In genomic region chr2:26470967-26471366, GRCm38 (mm10) we compare ENCODE assay signal across 11 mouse cellular contexts.
"Had no signal": no experiment of that assay in that cellular context is flagged by ENCODE, and none has a peak within 500 bp of the region (broad histone marks: within the 10 kb centered on the region; RNA-seq: fewer than 3 reads in every experiment).

No protein-coding gene starts in this region.

- H3K4me2 ChIP-seq: limb, embryonic 15.5 days; liver, embryonic 12.5 days; lung, embryonic 14.5 days; midbrain, embryonic 12.5 days; neural tube, embryonic 15.5 days had no signal

- ATAC-seq: liver, embryonic 12.5 days had no signal

- DNase-seq: kidney, postnatal 14 days; lung, embryonic 14.5 days; lung, postnatal 10 days; lung, postnatal 4 days; right cerebral cortex, adult 18-20 months; thymus, postnatal 4 days had no signal

- H3K27me3 ChIP-seq: limb, embryonic 15.5 days; liver, embryonic 12.5 days; midbrain, embryonic 12.5 days; neural tube, embryonic 15.5 days had no signal

- H3K4me1 ChIP-seq: limb, embryonic 15.5 days had no signal

- H3K4me3 ChIP-seq: limb, embryonic 15.5 days; liver, embryonic 12.5 days; midbrain, embryonic 12.5 days; neural tube, embryonic 15.5 days had no signal

- H3K27ac ChIP-seq: limb, embryonic 15.5 days; liver, embryonic 12.5 days; midbrain, embryonic 12.5 days; neural tube, embryonic 15.5 days; stomach, postnatal 0 days had no signal

- H3K9ac ChIP-seq: limb, embryonic 15.5 days; liver, embryonic 12.5 days; lung, embryonic 14.5 days; midbrain, embryonic 12.5 days; neural tube, embryonic 15.5 days had no signal

- H3K9me3 ChIP-seq: limb, embryonic 15.5 days; liver, embryonic 12.5 days; midbrain, embryonic 12.5 days; neural tube, embryonic 15.5 days had no signal
